Mouse (Mus musculus): ENCODE results near the gene Kcnk5. TPM values are rescaled to one million over a fixed set of nuclear protein-coding genes. Genes with fewer than 3 reads are reported as not detected.

Kcnk5 gene
- polyA plus RNA-seq, 1 experiment, result 15.9 TPM

DNA sequence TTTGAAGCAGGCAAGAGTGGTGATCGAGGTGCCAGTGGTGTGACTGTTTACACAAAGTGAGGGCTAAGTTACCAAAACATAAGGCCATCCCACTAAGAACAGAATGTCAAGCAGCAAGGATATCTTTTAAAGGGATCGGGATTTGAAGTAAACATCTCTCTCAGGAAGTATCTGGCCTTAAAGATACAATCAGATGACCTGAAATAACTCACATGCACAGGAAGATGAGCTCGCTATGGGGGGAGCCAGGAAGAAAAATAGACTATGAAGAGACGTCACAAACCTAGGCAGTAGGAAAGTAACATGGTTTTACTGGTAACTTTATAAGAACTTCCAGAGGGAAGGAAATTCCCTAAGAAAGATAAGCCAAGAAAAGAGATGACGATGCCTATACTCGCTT lies 75.3 kb downstream of the Kcnk5 start:
- no peaks in the 10 kb centered on the region for H3K9me3 ChIP-seq
- H3K4me1 ChIP-seq, result peaks cover 4% of the 10 kb centered on the region; the same call in 1 of the 2 replicates
- TF ChIP-seq FLI1 (IDR thresholded peaks at IDR 0.05; ENCODE audit: low read length) (no peak), GATA1 (IDR thresholded peaks at IDR 0.05; ENCODE audit: borderline replicate concordance, low read length) (no peak)
- H3K36me3 ChIP-seq (replicated peaks; ENCODE audit: low read length), result no peaks in the 10 kb centered on the region
- no peak overlapping the region for H3K4me3 ChIP-seq (replicated peaks)
- peaks cover 6% of the 10 kb centered on the region for H3K27me3 ChIP-seq (replicated peaks)

- Histone ChIP-seq H3K36me3 (replicated peaks; ENCODE audit: low read length) (no peaks in the 10 kb centered on the region), H3K27me3 (replicated peaks) (peaks cover 13% of the 10 kb centered on the region), H3K4me3 (replicated peaks) (no peak overlapping the region), H3K9me3 (no peaks in the 10 kb centered on the region), H3K4me1 (peaks cover 12% of the 10 kb centered on the region)
- TF ChIP-seq FLI1 (IDR thresholded peaks at IDR 0.05; ENCODE audit: low read length) (no peak), GATA1 (IDR thresholded peaks at IDR 0.05; ENCODE audit: borderline replicate concordance, low read length) (no peak)
Observed at GRCm38 (mm10) chr14:20103207-20103606, 78.4 kb downstream of the Kcnk5 start.

GRCm38 (mm10) chr14:20098061-20098460 lies 83.5 kb downstream of the Kcnk5 start:
- Histone ChIP-seq H3K9me3 (0 out of 2 replicates have a peak, but pooled peaks cover 3% of the 10 kb centered on the region), H3K4me1 (peaks cover 17% of the 10 kb centered on the region)
- TF ChIP-seq GATA1 (IDR thresholded peaks at IDR 0.05; ENCODE audit: borderline replicate concordance, low read length) (no peak), FLI1 (IDR thresholded peaks at IDR 0.05; ENCODE audit: low read length) (no peak)

GRCm38 (mm10) chr14:20094942-20095341 lies 86.7 kb downstream of the Kcnk5 start:
- TF ChIP-seq FLI1 (IDR thresholded peaks at IDR 0.05; ENCODE audit: low read length) (no peak), GATA1 (IDR thresholded peaks at IDR 0.05; ENCODE audit: borderline replicate concordance, low read length) (no peak)
- H3K27me3 ChIP-seq (replicated peaks), result peaks cover 11% of the 10 kb centered on the region
- no peak overlapping the region for H3K4me3 ChIP-seq (replicated peaks)
- no peaks in the 10 kb centered on the region for H3K36me3 ChIP-seq (replicated peaks; ENCODE audit: low read length)
- 0 out of 2 replicates have a peak, but pooled peaks cover 3% of the 10 kb centered on the region for H3K9me3 ChIP-seq
- H3K4me1 ChIP-seq, result peaks cover 11% of the 10 kb centered on the region

More at GRCm38 (mm10) chr14:20098061-20098460, 83.5 kb downstream of the Kcnk5 start:
- H3K4me3 ChIP-seq (replicated peaks), result no peak overlapping the region
- peaks cover 13% of the 10 kb centered on the region for H3K27me3 ChIP-seq (replicated peaks)
- no peaks in the 10 kb centered on the region for H3K36me3 ChIP-seq (replicated peaks; ENCODE audit: low read length)

DNA sequence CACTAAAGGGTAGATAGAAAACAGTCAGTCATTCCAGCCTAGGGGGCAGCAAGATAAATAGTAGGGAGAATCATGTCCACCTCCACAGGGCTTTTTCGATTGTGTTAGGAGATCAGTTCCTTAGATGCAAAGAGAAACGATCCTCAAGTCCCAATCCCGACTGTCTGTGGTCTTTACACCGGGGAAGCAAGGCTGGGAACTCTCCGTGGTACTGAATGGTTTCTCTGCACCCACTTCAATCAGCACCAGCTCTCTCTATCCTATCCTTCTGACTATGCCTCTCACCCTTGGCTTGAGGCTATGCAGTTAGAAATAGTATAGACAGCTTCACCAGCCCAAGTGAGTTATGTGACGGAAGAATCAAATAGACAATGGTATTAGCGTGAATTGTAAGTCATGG lies 88.1 kb downstream of the Kcnk5 start:
- TF ChIP-seq FLI1 (IDR thresholded peaks at IDR 0.05; ENCODE audit: low read length) (no peak), GATA1 (IDR thresholded peaks at IDR 0.05; ENCODE audit: borderline replicate concordance, low read length) (no peak)
- Histone ChIP-seq H3K36me3 (replicated peaks; ENCODE audit: low read length) (no peaks in the 10 kb centered on the region), H3K4me3 (replicated peaks) (no peak overlapping the region), H3K27me3 (replicated peaks) (peaks cover 10% of the 10 kb centered on the region), H3K9me3 (0 out of 2 replicates have a peak, but pooled peaks cover 3% of the 10 kb centered on the region), H3K4me1 (peaks cover 9% of the 10 kb centered on the region)

Other genes starting within 250 kb of the Kcnk5 start
- 0.50 TPM in 1 of 2 replicates, not detected in the other for gene Gng2, start 204.2 kb downstream of the Kcnk5 start, polyA plus RNA-seq (2012; ENCODE audit: insufficient read depth, low replicate concordance)
- 9.9 and 29.2 TPM in 2 replicates for gene Saysd1, start 43.3 kb downstream of the Kcnk5 start, polyA plus RNA-seq (2012; ENCODE audit: insufficient read depth, low replicate concordance)
- not detected in 2 replicates for gene Kcnk16, start 87.4 kb upstream of the Kcnk5 start, polyA plus RNA-seq (2012; ENCODE audit: insufficient read depth, low replicate concordance)
- 1.4 and 2.6 TPM in 2 replicates for gene Nudt13, start 112.9 kb upstream of the Kcnk5 start, polyA plus RNA-seq (2012; ENCODE audit: insufficient read depth, low replicate concordance)
- 1.1 and 13.8 TPM in 2 replicates for gene Ecd, start 166.3 kb upstream of the Kcnk5 start, polyA plus RNA-seq (2012; ENCODE audit: insufficient read depth, low replicate concordance)
- 13.7 and 15.8 TPM in 2 replicates for gene Fam149b, start 166.4 kb upstream of the Kcnk5 start, polyA plus RNA-seq (2012; ENCODE audit: insufficient read depth, low replicate concordance)
- gene Dnajc9, start 207.1 kb upstream of the Kcnk5 start, polyA plus RNA-seq (2012; ENCODE audit: insufficient read depth, low replicate concordance), result 34.4 and 53.3 TPM in 2 replicates
- 17.7 and 18.6 TPM in 2 replicates for gene Mrps16, start 211.8 kb upstream of the Kcnk5 start, polyA plus RNA-seq (2012; ENCODE audit: insufficient read depth, low replicate concordance)